Mouse (Mus musculus) gastrocnemius, postnatal 14 days (tissue): Measurements from ENCODE around the gene Gorasp1. TPM values are rescaled to one million over a fixed set of nuclear protein-coding genes. Genes with fewer than 3 reads are reported as not detected.

Experiments
- DNase-seq: peaks from one replicate; pipeline ENCODE4 v3.0.0; 2021; ENCODE audit warnings: mixed read lengths
- intact Hi-C: fragments of 180-260 bp; cut with DNase I; formaldehyde crosslinking; loops from one replicate; pipeline ENCODE4 v1.15.1; 2025; ENCODE audit warnings: low total_unique reads
- total RNA-seq, 2 experiments: library from RNA; stranded (reverse); gene quantifications; 2 replicates each; pipeline ENCODE4 v1.2.3; 2021

Gene Gorasp1
- total RNA-seq, 2 experiments from 2014 or later, result 16.9 to 17.7 TPM

- DNase-seq, result no peak
- intact Hi-C loops, result loop anchor here (10.0 kb wide), 1 partner anchor 94 kb away; no protein-coding TSS in a partner anchor
Measured at GRCm38 (mm10) chr9:119888843-119889246, 48.5 kb downstream of the Gorasp1 start.

DNA sequence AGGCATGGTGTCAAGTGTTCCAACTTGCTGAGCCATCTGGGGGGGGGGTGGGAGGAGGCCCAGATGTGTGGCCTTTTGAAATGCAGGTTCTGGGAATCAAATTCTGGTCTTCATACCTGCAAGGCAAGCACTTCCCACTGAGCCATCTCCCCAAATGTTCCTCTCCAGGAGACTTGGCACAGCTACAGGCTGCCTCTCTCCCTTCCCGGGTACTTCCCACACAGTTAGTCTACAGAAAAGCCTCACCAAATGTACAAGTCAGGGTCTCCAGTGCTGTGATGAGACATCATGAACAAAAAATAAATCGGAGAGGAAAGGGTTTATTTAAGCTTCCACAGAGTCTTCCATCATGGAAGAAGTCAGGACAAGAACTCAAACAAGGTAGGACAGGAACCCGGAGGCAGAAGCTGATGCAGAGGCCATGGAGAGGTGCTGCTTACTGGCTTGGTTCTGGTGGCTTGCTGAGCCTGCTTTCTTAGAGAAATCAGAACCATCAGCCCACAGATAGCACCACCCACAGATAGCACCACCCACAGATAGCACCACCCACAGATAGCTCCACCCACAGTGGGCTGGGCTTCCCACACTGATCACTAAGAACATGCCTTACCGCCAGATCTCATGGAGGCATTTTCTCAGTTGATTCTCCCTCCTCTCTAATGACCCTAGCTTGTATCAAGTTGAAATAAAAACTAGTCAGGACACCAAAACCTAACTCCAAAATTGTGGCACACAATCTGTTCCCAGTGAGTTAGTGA, 50.0 kb downstream of the Gorasp1 start:
- intact Hi-C loops, result loop anchor here (10.0 kb wide), 1 partner anchor 93 kb away; no protein-coding TSS in a partner anchor
- no peak for DNase-seq

Other genes starting within 250 kb of the Gorasp1 start
- gene Scn10a, start 218.2 kb downstream of the Gorasp1 start, total RNA-seq, result not detected
- not detected for gene Scn11a, start 112.1 kb downstream of the Gorasp1 start, total RNA-seq
- 10 to 100 TPM; 11.2 to 11.4 TPM for gene Wdr48, start 42.7 kb downstream of the Gorasp1 start, total RNA-seq
- gene Ttc21a, start within 50 bp of the Gorasp1 start, total RNA-seq, result not detected
- 1 to 10 TPM; 1.9 to 2.5 TPM for gene Csrnp1, start 47.1 kb upstream of the Gorasp1 start, total RNA-seq
- 100 to 1,000 TPM in 1 of 2 experiments, 10 to 100 TPM in 1; 47.9 to 100 TPM for gene Xirp1, start 86.0 kb upstream of the Gorasp1 start, total RNA-seq
- gene Cx3cr1, start 132.3 kb upstream of the Gorasp1 start, total RNA-seq, result 1 to 10 TPM in 1 of 2 experiments, under 1 TPM in 1; 0.91 to 1.9 TPM
- gene Ccr8, start 154.5 kb upstream of the Gorasp1 start, total RNA-seq, result not detected
- 1 to 10 TPM; 9.2 to 9.5 TPM for gene Slc25a38, start 172.8 kb upstream of the Gorasp1 start, total RNA-seq
- 100 to 1,000 TPM; 554 to 604 TPM for gene Rpsa, start 190.1 kb upstream of the Gorasp1 start, total RNA-seq
- under 1 TPM; 0.16 to 0.27 TPM for gene Mobp, start 212.1 kb upstream of the Gorasp1 start, total RNA-seq